Mouse (Mus musculus): ENCODE data around the gene Npvf.
"Not testable (repeated sequence)": the region's sequence is repeated elsewhere in the genome, so short reads cannot be mapped to it uniquely, and the experiment has no call there.

Npvf gene

DNA sequence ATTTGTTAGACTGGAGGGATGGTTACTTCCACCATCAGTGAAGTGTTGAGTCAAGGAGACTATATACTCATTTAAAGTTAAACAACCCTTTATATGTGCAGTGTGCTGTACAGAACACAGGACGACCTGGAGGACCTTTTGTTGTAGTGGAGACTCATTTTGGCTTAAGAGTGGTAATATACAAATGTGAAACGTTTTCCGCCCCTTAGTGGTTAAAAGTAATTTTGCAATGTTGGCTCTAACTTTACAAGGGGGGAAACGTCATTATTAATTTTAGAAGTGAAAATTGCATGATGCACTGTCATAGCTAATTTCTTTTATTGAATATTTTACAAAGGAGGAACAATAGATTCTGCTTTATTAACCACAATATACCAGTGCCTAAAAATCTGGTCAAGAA lies 13.9 kb downstream of the Npvf start:
- no peak for DNase-seq (ENCODE audit: low read depth, low spot score)

DNA sequence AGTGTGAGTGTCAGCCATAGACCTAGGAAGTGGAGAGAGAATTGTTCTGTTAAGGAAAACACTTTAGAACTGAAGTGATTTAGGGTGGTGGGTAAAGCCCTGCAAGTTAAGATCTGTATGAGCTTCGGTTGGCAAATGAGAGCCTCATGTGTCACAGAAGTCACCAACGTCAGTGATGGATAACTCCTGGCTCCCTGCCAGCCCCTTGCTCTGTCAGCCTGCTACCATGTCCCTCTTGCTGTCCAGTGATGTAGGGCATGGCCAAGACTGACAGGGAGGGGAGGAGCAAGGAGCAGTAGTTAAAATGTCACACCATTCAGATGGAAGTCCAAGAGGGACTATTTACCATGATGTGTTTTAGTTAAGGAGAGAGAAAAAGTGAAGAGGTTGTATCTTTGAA lies 14.6 kb downstream of the Npvf start:
- no peak for DNase-seq (ENCODE audit: low read depth, low spot score)

DNA sequence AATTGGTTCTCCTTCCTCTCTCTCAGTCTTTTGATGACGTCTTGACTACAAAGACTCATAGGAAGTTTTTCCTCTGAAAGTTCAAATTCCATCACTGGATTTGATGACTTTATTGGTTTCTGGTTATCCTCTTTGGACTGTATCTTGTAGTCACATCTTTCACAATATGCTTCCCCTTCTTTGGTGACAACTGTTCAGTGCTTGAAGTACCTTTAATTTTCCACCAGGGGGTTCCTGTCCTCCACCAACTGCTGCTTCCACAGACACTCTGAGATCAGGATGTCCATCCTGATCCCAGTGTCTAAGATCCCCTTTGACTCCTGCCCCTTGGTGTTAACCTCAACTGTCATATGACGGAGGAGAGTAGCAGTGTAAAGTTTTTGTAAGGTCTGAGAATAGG lies 28.1 kb downstream of the Npvf start:
- not testable (repeated sequence) for DNase-seq (ENCODE audit: low read depth, low spot score)

DNA sequence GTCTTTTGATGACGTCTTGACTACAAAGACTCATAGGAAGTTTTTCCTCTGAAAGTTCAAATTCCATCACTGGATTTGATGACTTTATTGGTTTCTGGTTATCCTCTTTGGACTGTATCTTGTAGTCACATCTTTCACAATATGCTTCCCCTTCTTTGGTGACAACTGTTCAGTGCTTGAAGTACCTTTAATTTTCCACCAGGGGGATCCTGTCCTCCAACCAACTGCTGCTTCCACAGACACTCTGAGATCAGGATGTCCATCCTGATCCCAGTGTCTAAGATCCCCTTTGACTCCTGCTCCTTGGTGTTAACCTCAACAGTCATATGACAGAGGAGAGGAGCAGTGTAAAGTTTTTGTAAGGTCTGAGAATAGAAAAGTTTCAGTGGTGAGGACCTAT lies 36.0 kb downstream of the Npvf start:
- DNase-seq (ENCODE audit: low read depth, low spot score) = not testable (repeated sequence)

DNA sequence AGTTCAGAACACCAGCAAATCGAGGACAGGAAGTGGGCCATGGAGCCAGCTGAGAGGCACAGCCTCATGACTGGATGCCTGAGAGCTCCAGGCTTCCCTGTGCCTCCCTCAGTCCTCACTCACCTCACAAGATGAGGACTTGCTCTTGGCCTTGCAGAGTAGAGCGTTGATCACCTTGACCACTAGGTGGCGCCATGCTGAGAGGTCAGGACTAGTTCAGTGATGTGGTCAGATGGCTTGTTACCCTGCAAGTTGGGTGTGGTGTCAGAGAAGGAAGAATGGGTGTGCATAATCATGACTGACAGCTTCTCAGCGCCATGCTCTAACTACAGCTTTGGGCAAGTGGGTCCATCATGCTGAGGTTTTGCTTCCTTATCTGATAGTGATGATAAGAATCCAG lies 52.6 kb downstream of the Npvf start:
- peak; percentile 26 for DNase-seq (ENCODE audit: low read depth, low spot score)
